8 mouse cellular contexts compared by ENCODE assay signal in the genomic region with DNA sequence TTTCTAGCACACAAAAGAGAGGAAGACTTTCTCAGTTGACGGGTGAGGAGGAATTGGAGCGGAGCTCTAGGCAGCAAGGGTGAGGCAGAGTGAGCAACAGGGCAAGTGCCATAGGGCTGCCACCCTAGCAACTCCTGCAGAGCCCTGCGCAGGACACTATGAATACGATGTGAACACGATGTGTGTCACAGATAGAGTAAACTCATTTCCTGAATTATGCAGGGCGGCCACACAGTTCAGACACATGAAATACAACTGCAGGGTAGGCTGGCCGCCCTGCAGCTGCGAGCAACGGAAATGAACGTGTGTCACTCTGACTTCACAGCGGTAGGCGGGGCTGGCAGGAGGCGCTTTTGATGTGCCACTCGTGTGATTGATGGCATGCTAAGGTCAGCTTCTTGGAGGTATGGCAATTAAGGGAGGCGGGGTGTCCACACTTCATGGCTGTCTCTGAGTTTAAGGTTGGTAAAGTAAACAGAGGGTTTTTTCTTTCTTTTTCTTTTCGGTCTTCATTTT.
DNase-seq lines count a peak whose midpoint lies in the region; ATAC-seq lines count a peak whose summit lies in the region.

No protein-coding gene starts in this region.

- H3K9me3 ChIP-seq in embryonic facial prominence, embryonic 12.5 days: no peaks in the 10 kb centered on the region
- no peaks in the 10 kb centered on the region for H3K9me3 ChIP-seq in kidney, embryonic 15.5 days (replicated peaks)

- H3K9ac ChIP-seq in embryonic facial prominence, embryonic 12.5 days: no peak overlapping the region
- H3K9ac ChIP-seq in kidney, embryonic 15.5 days: no peak overlapping the region

- no peaks in the 10 kb centered on the region for H3K36me3 ChIP-seq in embryonic facial prominence, embryonic 12.5 days
- no peaks in the 10 kb centered on the region for H3K36me3 ChIP-seq in kidney, embryonic 15.5 days
- H3K36me3 ChIP-seq in splenic B cell, adult 2 months (ENCODE audit: control insufficient read depth, insufficient read depth, low read length, poor library complexity, severe bottlenecking): no peaks in the 10 kb centered on the region

- H3K4me2 ChIP-seq in embryonic facial prominence, embryonic 12.5 days (replicated peaks): peak overlapping the region; percentile 18
- peak overlapping the region; percentile 50 for H3K4me2 ChIP-seq in kidney, embryonic 15.5 days

- peaks cover 34% of the 10 kb centered on the region for H3K4me1 ChIP-seq in embryonic facial prominence, embryonic 12.5 days
- peaks cover 40% of the 10 kb centered on the region for H3K4me1 ChIP-seq in kidney, embryonic 15.5 days

- DNase-seq in adrenal gland, adult 2 months: peak; percentile 83
- peak; percentile 57 for DNase-seq in lung, postnatal 10 days
- peak; percentile 79 for DNase-seq in splenic B cell, adult 2 months (ENCODE audit: low read depth, low spot score)
- DNase-seq in right cerebral cortex, postnatal 36 days (ENCODE audit: low spot score in 2 of 2): no peak
- DNase-seq in frontal cortex, postnatal 10 days (ENCODE audit: low spot score in 2 of 2): no peak
- DNase-seq in layer of hippocampus, adult 18-20 months (ENCODE audit: low spot score in 2 of 2): no peak

- no peak for ATAC-seq in embryonic facial prominence, embryonic 12.5 days (ENCODE audit: insufficient number of reproducible peaks, insufficient read depth, low FRiP score, low TSS enrichment)
- peak; percentile 84 for ATAC-seq in kidney, embryonic 15.5 days (replicated peaks; ENCODE audit: low FRiP score)

- H3K4me3 ChIP-seq in embryonic facial prominence, embryonic 12.5 days: no peak overlapping the region
- H3K4me3 ChIP-seq in kidney, embryonic 15.5 days (replicated peaks): 0 out of 2 replicates have a peak overlapping the region, but pooled peaks have one; percentile 5

- H3K27ac ChIP-seq in embryonic facial prominence, embryonic 12.5 days: peak overlapping the region; percentile 74
- H3K27ac ChIP-seq in kidney, embryonic 15.5 days: peak overlapping the region; percentile 76

- WGBS in embryonic facial prominence, embryonic 12.5 days: 30% methylated on average over 16 of the region's 16 CpGs
- 4% methylated on average over 16 of the region's 16 CpGs for WGBS in kidney, embryonic 15.5 days

- no peaks in the 10 kb centered on the region for H3K27me3 ChIP-seq in embryonic facial prominence, embryonic 12.5 days
- no peaks in the 10 kb centered on the region for H3K27me3 ChIP-seq in kidney, embryonic 15.5 days
- no peaks in the 10 kb centered on the region; the same call in 1 of the 2 replicates for H3K27me3 ChIP-seq in splenic B cell, adult 2 months (ENCODE audit: control insufficient read depth, insufficient read depth, low read length, poor library complexity, severe bottlenecking)

Comparison
In these comparisons a context has a peak if more than half of its experiments do, and no peak if none do; other contexts are left out.
1. DNase-seq: peak in adrenal gland, adult 2 months (single experiment), lung, postnatal 10 days (single experiment) and splenic B cell, adult 2 months (single experiment); none in right cerebral cortex, postnatal 36 days (0 of 2), frontal cortex, postnatal 10 days (0 of 2) and layer of hippocampus, adult 18-20 months (0 of 2).